Mouse (Mus musculus) lung, embryonic 14.5 days (tissue): Measurements from ENCODE around the gene Tiam2. TPM values are rescaled to one million over a fixed set of nuclear protein-coding genes. Genes with fewer than 3 reads are reported as not detected.

Experiments used
- ATAC-seq: fragments of 200-750 bp; cut with Nextera tagmentation; 2 replicates; pipeline ENCODE4 v1.8.0; 2017; ENCODE audit warnings: mild to moderate bottlenecking, moderate TSS enrichment, moderate library complexity; ENCODE audit not compliant: insufficient read depth
- DNase-seq: peaks from one replicate; pipeline ENCODE4 v3.0.0-alpha.2; 2015
- H3K27ac ChIP-seq: fragments of 300-500 bp; sonication (generic); 2 replicates; pipeline ENCODE4 v1.5.1; 2014; ENCODE audit warnings: low read depth, mild to moderate bottlenecking, moderate library complexity
- H3K27me3 ChIP-seq: fragments of 300-500 bp; sonication (generic); 2 replicates; pipeline ENCODE4 v1.6.1; 2014; ENCODE audit warnings: low read length, control low read depth; ENCODE audit not compliant: insufficient read depth
- H3K36me3 ChIP-seq: fragments of 300-500 bp; sonication (generic); 2 replicates; pipeline ENCODE4 v1.6.1; 2014; ENCODE audit warnings: control low read depth; ENCODE audit not compliant: insufficient read depth
- H3K4me1 ChIP-seq: fragments of 300-500 bp; sonication (generic); 2 replicates; pipeline ENCODE4 v1.6.1; 2014; ENCODE audit warnings: antibody characterized with exemption, control low read depth; ENCODE audit not compliant: insufficient read depth
- H3K4me2 ChIP-seq: fragments of 300-500 bp; sonication (generic); 2 replicates; pipeline ENCODE4 v1.6.1; 2014; ENCODE audit warnings: mild to moderate bottlenecking
- H3K4me3 ChIP-seq: fragments of 300-500 bp; sonication (generic); 2 replicates; pipeline ENCODE4 v1.5.1; 2014; ENCODE audit warnings: low read depth, low read length
- H3K9ac ChIP-seq: fragments of 300-500 bp; sonication (generic); 2 replicates; pipeline ENCODE4 v1.6.1; 2014
- H3K9me3 ChIP-seq: fragments of 300-500 bp; sonication (generic); 2 replicates; pipeline ENCODE4 v1.6.1; 2016; ENCODE audit warnings: low read depth, low read length, control low read depth
- CTCF ChIP-seq: IDR thresholded peaks from 2 replicates; pipeline ENCODE4 v1.5.1; 2016; ENCODE audit warnings: antibody characterized with exemption, low read depth
- WGBS: fragments of 180-500 bp; shearing (Covaris S2); extraction: QIAGEN DNeasy Blood & Tissue Kit; methylation state at CpG from one replicate; pipeline ENCODE4 v1.1.7; 2014; 5-methylcytosine and 5-hydroxymethylcytosine counted together
- polyA plus RNA-seq: library from polyadenylated mRNA; unstranded; fragments of >200 nt; fragmentation: Nextera tagmentation; extraction: Ambion mirVana; gene quantifications from 2 replicates; pipeline ENCODE4 v1.2.1, GENCODE M21; 2014

The Tiam2 gene
- polyA plus RNA-seq, 1 experiment from 2014 or later = 7.3 TPM

DNA sequence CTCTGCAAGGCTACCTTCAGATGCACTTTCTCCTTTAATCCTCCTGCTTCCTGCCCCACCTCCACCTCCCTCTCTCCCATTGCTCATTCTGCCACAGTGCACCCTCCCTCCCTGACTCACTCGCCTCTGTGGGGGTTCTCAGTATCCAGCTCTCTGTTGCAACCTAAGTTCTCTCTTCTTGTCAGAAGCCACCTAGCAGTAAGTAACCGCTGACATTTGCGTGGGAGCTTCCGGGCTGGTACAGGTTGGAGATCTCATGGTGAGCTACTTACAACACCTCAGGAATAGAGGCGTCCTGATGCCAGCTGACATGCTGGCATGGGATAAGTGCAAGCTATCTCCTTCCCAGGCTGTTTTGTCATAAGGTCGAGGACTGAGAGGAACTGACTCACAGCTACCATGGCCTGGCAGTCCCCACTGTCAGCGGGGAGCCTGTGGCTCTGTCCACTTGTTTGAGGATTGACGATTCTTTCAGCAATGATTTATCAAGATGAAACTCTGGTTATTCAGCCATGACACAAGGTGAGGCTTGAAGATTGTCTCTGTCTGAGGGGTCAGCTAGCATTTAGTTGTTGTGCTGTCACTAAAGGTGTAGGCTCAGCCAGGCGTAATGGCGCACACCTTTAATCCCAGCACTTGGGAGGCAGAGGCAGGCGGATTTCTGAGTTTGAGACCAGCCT, 164.0 kb downstream of the Tiam2 start:
- Histone ChIP-seq H3K4me3 (no peak overlapping the region), H3K4me2 (no peak overlapping the region), H3K27me3 (no peaks in the 10 kb centered on the region), H3K36me3 (no peaks in the 10 kb centered on the region), H3K27ac (no peak overlapping the region), H3K9ac (no peak overlapping the region), H3K9me3 (no peaks in the 10 kb centered on the region), H3K4me1 (no peaks in the 10 kb centered on the region)
- no peak for TF ChIP-seq CTCF
- DNase-seq (no peak), ATAC-seq (no peak)
- WGBS = 83% methylated on average over 11 of the region's 11 CpGs

DNA sequence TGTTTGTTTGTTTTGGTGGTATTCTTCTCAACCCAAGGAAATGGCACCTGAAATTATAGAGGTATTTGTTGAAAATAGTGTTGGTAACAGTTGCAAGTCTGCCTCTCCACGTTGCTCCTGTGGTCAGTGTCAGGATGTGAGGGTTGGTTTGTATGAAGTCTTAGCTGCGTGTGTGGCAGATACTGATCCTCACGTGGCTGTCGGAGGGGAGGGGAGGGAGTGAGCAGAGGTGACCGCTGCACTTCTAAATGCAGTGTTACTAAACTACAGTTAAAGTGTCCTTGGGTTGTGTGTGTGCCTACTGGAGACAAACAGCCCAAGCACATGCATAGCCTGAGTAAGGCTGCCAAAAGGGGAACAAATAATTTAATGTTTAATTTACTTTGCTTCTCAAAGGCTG, 164.7 kb downstream of the Tiam2 start:
- no peak for TF ChIP-seq CTCF
- H3K27ac ChIP-seq = no peak overlapping the region
- WGBS = 55% methylated on average over 5 of the region's 5 CpGs
- H3K9me3 ChIP-seq = no peaks in the 10 kb centered on the region
- H3K4me2 ChIP-seq = no peak overlapping the region
- no peaks in the 10 kb centered on the region for H3K4me1 ChIP-seq
- no peak for DNase-seq
- no peaks in the 10 kb centered on the region for H3K27me3 ChIP-seq
- H3K36me3 ChIP-seq = no peaks in the 10 kb centered on the region
- ATAC-seq = no peak
- H3K4me3 ChIP-seq = no peak overlapping the region
- no peak overlapping the region for H3K9ac ChIP-seq

DNA sequence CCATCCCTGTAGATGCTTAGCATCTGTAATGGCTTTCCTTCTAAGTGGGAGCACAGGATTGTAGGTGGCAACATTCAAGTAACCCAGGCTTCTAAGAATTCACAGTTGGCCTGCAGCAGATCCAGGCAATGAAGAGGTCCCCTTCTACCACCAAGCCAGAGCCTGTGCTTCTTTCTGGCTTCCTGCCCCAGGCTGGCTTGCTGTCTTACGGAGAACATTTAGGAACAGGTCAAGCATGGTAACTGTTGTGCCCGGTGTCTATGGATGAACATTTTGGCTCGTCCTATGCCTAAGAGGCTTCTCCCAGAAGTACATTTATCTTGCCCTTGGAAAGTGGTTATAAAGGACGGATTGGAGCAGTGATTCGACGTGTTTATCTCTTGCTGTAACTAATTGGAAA, 165.3 kb downstream of the Tiam2 start:
- 61% methylated on average over 6 of the region's 6 CpGs for whole genome bisulfite sequencing
- Histone ChIP-seq H3K4me3 (no peak overlapping the region), H3K27me3 (no peaks in the 10 kb centered on the region), H3K4me1 (no peaks in the 10 kb centered on the region), H3K36me3 (no peaks in the 10 kb centered on the region), H3K4me2 (no peak overlapping the region), H3K27ac (no peak overlapping the region), H3K9ac (no peak overlapping the region), H3K9me3 (no peaks in the 10 kb centered on the region)
- no peak for TF ChIP-seq CTCF
- ATAC-seq = no peak
- no peak for DNase-seq

DNA sequence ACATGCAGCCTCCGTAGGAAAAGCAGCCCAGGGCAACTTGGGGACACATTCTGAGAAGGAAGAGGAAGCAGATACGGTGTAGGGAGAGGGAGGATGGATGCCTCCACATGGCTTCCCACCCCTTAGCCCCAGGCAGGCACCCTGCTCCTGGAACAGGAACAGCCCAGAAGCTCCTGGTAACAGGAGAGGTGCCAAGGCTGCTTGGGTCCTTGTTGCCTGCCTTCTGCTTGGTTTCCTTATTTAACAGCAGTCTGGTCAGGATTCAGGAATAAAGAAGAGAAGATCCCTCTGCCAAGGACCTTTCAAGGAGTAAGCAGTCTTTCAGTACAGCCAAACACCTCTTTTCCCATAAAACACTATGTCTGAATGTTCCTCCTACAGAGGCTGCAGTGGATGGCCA, 169.2 kb downstream of the Tiam2 start:
- no peak overlapping the region for H3K4me2 ChIP-seq
- H3K27me3 ChIP-seq = no peaks in the 10 kb centered on the region
- TF ChIP-seq CTCF = no peak
- H3K4me3 ChIP-seq = no peak overlapping the region
- H3K36me3 ChIP-seq = no peaks in the 10 kb centered on the region
- H3K4me1 ChIP-seq = no peaks in the 10 kb centered on the region
- H3K9ac ChIP-seq = no peak overlapping the region
- ATAC-seq (no peak), DNase-seq (no peak)
- H3K9me3 ChIP-seq = no peaks in the 10 kb centered on the region
- H3K27ac ChIP-seq = no peak overlapping the region
- 30% methylated on average over 2 of the region's 2 CpGs for WGBS

DNA sequence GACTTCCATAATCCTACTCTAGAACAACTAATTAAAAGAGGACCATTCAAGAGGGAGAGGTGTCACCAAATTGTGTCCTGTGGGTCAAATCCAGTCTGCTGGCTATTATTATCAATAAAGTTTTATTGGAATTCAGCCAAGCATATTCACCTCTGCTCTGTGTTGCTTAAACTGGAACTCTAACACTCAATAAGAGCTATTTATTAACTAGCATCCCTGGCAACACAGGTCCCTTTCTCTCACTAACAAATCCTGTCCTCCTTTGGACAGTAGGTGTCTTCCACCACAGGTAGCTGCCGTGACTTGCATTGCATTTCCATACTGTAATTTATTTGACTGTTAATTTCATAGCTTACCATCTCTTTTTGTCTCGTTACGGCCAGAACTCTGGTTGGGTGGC, 169.7 kb downstream of the Tiam2 start:
- H3K27ac ChIP-seq = no peak overlapping the region
- no peak for ATAC-seq
- no peak for TF ChIP-seq CTCF
- H3K9me3 ChIP-seq = no peaks in the 10 kb centered on the region
- no peaks in the 10 kb centered on the region for H3K36me3 ChIP-seq
- H3K4me3 ChIP-seq = no peak overlapping the region
- no peak overlapping the region for H3K4me2 ChIP-seq
- H3K9ac ChIP-seq = no peak overlapping the region
- DNase-seq = no peak
- WGBS = 81% methylated on average over 3 of the region's 3 CpGs
- H3K27me3 ChIP-seq = no peaks in the 10 kb centered on the region
- no peaks in the 10 kb centered on the region for H3K4me1 ChIP-seq

DNA sequence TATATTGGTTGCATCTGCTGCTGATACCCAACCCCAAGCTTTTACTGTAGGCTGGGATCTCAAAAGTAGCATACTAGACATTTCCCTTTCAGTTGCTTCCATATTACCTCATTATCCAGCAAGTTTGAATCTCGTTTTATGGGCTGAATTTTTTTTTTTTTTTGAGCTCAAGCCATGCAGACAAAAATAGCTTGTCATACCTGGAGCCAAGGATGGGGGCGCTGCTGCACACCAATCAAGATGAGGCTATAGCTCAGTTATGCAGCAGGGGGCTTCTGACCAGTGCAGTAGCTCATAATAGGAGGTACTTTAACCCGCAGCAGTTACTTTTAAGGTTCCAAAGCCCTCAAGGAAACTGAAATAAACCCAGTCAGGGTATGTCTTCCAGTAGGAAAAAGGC, 171.7 kb downstream of the Tiam2 start:
- H3K9me3 ChIP-seq = no peaks in the 10 kb centered on the region
- H3K4me1 ChIP-seq = no peaks in the 10 kb centered on the region
- no peak overlapping the region for H3K27ac ChIP-seq
- WGBS = 27% methylated on average over 3 of the region's 3 CpGs
- H3K27me3 ChIP-seq = no peaks in the 10 kb centered on the region
- no peaks in the 10 kb centered on the region for H3K36me3 ChIP-seq
- no peak overlapping the region for H3K9ac ChIP-seq
- no peak overlapping the region for H3K4me2 ChIP-seq
- peak; percentile 78 for DNase-seq
- ATAC-seq = no peak
- no peak overlapping the region for H3K4me3 ChIP-seq
- peak; percentile 61 for TF ChIP-seq CTCF

DNA sequence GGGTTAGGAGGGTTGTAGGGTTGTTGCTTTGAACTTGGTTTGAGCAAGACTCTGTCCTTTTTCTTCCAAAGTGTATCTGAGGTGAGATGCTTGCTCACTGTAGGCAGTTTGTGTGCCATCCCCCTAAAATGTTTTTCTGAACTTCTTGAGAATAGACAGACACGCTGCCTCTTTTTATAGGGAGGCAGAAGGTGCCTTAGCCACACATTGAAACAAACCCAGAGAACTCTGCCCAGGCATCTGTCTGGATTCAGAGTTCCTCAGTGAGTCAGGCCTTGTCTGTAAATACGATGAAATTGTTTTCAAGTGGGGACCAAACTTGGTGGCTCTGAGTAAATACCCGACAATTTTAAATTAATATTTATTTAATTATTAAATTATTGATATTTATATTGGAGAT, 172.2 kb downstream of the Tiam2 start:
- TF ChIP-seq CTCF = no peak
- Histone ChIP-seq H3K27me3 (no peaks in the 10 kb centered on the region), H3K36me3 (no peaks in the 10 kb centered on the region), H3K9me3 (no peaks in the 10 kb centered on the region), H3K4me1 (no peaks in the 10 kb centered on the region), H3K9ac (no peak overlapping the region), H3K4me2 (no peak overlapping the region), H3K27ac (no peak overlapping the region), H3K4me3 (no peak overlapping the region)
- ATAC-seq (no peak), DNase-seq (no peak)
- 90% methylated on average over 3 of the region's 3 CpGs for WGBS

DNA sequence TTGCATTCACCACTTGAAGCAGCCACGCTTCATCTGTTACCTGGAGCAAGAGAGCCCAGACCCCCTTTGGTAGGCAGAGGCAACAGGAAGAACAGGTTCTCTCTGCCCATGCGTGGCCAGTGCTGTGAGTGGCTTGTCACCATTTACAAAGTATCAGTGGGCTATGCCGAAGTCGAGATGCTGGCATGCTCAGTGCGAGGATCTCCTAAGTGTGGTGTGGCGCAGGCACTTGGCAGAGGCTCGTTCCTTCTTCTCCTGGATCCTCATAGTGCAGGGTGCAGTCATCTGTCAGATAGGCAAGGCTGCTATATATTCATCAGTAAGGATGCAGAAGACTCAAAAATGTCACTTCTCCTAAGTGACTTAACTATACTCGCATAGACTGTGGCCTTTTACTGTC, 173.1 kb downstream of the Tiam2 start:
- Histone ChIP-seq H3K27me3 (no peaks in the 10 kb centered on the region), H3K4me1 (no peaks in the 10 kb centered on the region), H3K9ac (no peak overlapping the region), H3K4me2 (no peak overlapping the region), H3K4me3 (no peak overlapping the region), H3K9me3 (no peaks in the 10 kb centered on the region), H3K36me3 (no peaks in the 10 kb centered on the region), H3K27ac (no peak overlapping the region)
- no peak for TF ChIP-seq CTCF
- no peak for ATAC-seq
- WGBS = 85% methylated on average over 8 of the region's 8 CpGs
- no peak for DNase-seq
